Mouse (Mus musculus) G1E (cell line): ENCODE measurements at regions not wholly inside any gene's neighbourhood (a gene's known extent, or its start where the extent isn't known, plus 50 kb on each side); places are given as distances from the start of the nearest gene placed in this dataset.
A peak's percentile ranks its signal among the peaks of the same experiment; 100 is the strongest.

Source experiments
- ATAC-seq: 2 replicates; pipeline ENCODE4 v1.8.0; 2016; ENCODE audit warnings: mild to moderate bottlenecking; ENCODE audit not compliant: insufficient number of reproducible peaks, poor library complexity, low FRiP score, severe bottlenecking; ENCODE audit errors: extremely low read depth
- DNase-seq: peaks from one replicate; pipeline ENCODE4 v3.0.0; 2012; ENCODE audit warnings: low spot score
- H3K27me3 ChIP-seq: 2 replicates; pipeline ENCODE4 v1.6.1; 2012; ENCODE audit warnings: mild to moderate bottlenecking, low read length, inconsistent platforms; ENCODE audit not compliant: insufficient read depth
- H3K36me3 ChIP-seq: replicated peaks from 2 replicates; pipeline ENCODE3; 2012; ENCODE audit warnings: mild to moderate bottlenecking, inconsistent platforms
- H3K4me1 ChIP-seq: 2 replicates; pipeline ENCODE4 v1.6.1; 2012; ENCODE audit warnings: low read depth, low read length, inconsistent platforms, mixed read lengths; ENCODE audit not compliant: insufficient read depth
- H3K4me3 ChIP-seq: 2 replicates; pipeline ENCODE4 v1.5.1; 2012; ENCODE audit warnings: low read depth, mild to moderate bottlenecking, inconsistent platforms, low read length, moderate library complexity, mixed read lengths
- H3K9me3 ChIP-seq: replicated peaks from 2 replicates; pipeline ENCODE4 v1.6.1; 2012; ENCODE audit warnings: inconsistent platforms
- CTCF ChIP-seq: IDR thresholded peaks from 2 replicates; pipeline ENCODE4 v1.5.1; 2012; ENCODE audit warnings: low read depth, low read length, inconsistent platforms, mixed read lengths
- GATA1 ChIP-seq: IDR thresholded peaks from 2 replicates; pipeline ENCODE4 v1.6.1; 2012; ENCODE audit warnings: borderline replicate concordance, low read length, inconsistent platforms, mixed read lengths
- GATA2 ChIP-seq: IDR thresholded peaks from 2 replicates; pipeline ENCODE4 v1.6.1; 2012; ENCODE audit warnings: low read depth, low read length, inconsistent platforms, borderline replicate concordance
- POLR2AphosphoS5 ChIP-seq: IDR thresholded peaks from 2 replicates; pipeline ENCODE4 v1.6.1; 2012; ENCODE audit warnings: low read depth, low read length, inconsistent platforms; ENCODE audit not compliant: insufficient replicate concordance
- TAL1 ChIP-seq: conservative IDR thresholded peaks from 2 replicates; pipeline ENCODE4 v1.6.1; 2012; ENCODE audit warnings: low read depth, low read length, inconsistent platforms, mixed read lengths

DNA sequence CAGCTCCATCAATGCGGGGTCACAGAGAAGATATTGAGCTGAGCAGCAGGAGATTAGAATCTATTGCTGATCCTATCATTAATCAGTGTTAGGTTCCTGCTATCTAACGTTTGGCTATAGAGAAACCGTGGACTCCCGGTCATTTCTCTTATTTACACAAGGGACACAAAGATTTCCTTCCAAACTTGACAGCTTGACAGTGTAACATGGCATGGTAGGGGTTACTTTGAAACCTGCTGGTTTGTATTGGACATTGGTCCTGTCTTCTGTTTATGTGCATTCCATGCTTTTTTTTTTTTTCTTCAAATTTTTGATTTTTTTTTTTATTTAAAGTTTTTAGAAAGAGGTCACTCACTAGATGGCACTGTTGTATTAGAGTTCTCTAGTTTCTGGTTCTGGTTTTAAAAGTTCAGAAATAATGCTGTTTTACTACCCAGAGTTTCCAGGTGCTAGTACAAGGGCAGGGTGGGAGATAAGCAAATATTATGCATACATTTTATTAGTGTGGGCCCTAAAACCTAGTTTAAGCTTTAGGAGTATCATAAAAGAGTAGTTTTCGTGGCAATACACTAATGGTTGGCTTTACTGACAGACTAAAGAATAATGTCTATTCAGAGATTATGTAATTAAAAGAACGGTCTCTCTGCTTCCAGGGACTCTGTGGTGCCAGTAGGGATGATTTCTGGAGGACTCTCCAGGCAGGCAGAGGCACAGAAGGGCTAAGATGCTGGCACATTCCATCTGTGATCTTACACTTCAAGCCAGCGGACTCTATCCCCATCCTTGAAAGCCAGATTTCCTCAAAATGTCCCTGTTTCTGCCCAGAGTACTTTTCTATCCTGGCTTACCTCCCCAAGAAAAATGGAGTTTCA lies 83.8 kb upstream of the Sel1l start:
- Histone ChIP-seq H3K9me3 (no peaks in the 10 kb centered on the region), H3K27me3 (peaks cover 20% of the 10 kb centered on the region), H3K36me3 (no peaks in the 10 kb centered on the region), H3K4me3 (no peak overlapping the region), H3K4me1 (peaks cover 22% of the 10 kb centered on the region)
- no peak for TF ChIP-seq CTCF
- TF ChIP-seq POLR2AphosphoS5, result no peak
- TF ChIP-seq GATA2, result no peak
- no peak for TF ChIP-seq GATA1
- TF ChIP-seq TAL1, result no peak
- ATAC-seq (0 out of 2 replicates have a peak, but pooled peaks have one; percentile 19), DNase-seq (no peak)

DNA sequence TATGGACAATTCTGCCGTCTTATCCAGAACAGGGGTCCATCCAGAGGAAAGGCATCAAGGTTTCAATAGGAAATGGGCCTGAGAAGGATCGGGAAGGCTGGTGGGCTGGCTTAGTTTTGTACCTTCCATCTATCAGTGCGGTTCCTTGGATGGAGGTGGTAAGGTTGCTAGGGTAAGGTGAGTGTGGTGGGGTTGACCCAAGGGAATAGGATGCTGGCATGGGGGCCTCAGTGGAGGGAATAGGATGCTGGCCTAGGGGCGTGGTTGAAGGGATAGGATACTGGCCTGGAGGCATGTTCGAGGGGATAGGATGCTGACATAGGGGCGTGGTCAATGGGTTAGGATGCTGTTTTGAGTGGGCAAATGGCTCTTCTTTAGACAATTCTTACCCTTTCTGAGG lies 82.6 kb upstream of the Sel1l start:
- Histone ChIP-seq H3K27me3 (peaks cover 22% of the 10 kb centered on the region), H3K36me3 (no peaks in the 10 kb centered on the region), H3K4me3 (no peak overlapping the region), H3K9me3 (no peaks in the 10 kb centered on the region), H3K4me1 (peaks cover 25% of the 10 kb centered on the region)
- ATAC-seq (no peak), DNase-seq (no peak)
- TF ChIP-seq CTCF (no peak), POLR2AphosphoS5 (no peak), GATA1 (no peak), TAL1 (no peak), GATA2 (no peak)

DNA sequence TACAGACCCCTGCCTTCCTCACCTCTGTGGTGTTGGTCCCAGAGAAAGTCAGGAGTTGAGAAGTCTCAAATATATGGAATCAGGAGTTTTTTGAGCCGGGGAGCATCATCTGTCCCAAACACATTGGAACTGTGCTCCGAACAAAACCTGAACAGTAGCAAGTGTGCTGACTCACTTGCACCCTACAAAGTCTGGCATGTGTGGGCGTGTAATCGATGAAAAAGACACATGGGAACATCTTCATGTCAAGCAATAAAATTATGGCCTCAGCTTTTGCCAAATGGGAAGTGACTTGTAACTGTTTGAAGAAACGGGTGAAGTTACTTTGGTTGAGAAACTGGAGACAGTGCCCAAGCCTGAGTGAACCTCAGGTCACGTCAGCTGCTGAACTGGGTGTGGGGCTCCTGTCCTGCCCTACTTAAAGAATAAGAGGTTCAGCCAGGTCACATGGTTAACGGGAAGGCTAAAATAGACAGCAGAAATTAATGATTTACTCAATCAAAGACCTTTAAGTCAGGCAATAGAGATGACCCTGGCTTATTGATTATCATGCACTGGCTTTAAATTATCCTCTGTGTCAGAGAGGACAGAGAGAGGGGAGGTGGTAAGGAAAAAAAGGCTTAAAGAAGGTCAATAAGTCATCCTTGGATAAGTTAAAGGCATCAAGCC lies 80.6 kb upstream of the Sel1l start:
- ATAC-seq (no peak), DNase-seq (no peak)
- TF ChIP-seq POLR2AphosphoS5 (no peak), CTCF (no peak), TAL1 (no peak), GATA1 (no peak)
- peaks cover 22% of the 10 kb centered on the region for H3K4me1 ChIP-seq
- H3K4me3 ChIP-seq, result no peak overlapping the region
- H3K27me3 ChIP-seq, result peaks cover 22% of the 10 kb centered on the region
- no peaks in the 10 kb centered on the region for H3K36me3 ChIP-seq
- H3K9me3 ChIP-seq, result no peaks in the 10 kb centered on the region

DNA sequence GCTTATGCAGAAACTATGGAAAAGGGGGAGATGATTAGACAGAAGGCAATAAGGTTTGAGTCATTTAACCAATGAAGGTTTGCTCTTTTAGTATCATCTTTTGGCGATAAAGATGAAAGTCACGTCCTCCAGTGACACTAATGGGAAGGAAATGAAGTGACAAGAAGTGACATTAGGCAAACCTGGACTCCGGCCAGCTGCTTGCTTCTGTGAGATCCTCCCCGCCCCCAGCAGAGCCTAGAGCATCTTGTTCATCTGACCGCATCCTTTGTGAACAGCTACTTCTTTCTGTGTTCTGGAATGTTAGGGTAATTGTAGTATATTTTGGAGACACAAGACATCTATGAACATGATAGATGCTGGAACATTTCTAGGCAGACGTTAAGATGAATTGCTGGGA lies 78.6 kb upstream of the Sel1l start:
- Histone ChIP-seq H3K9me3 (no peaks in the 10 kb centered on the region), H3K27me3 (peaks cover 30% of the 10 kb centered on the region), H3K4me1 (peaks cover 18% of the 10 kb centered on the region), H3K4me3 (no peak overlapping the region), H3K36me3 (no peaks in the 10 kb centered on the region)
- TF ChIP-seq TAL1 (no peak), GATA1 (no peak), POLR2AphosphoS5 (no peak), GATA2 (no peak), CTCF (no peak)
- no peak for DNase-seq
- no peak for ATAC-seq

- Histone ChIP-seq H3K4me3 (no peak overlapping the region), H3K9me3 (no peaks in the 10 kb centered on the region), H3K36me3 (no peaks in the 10 kb centered on the region), H3K4me1 (no peaks in the 10 kb centered on the region), H3K27me3 (no peaks in the 10 kb centered on the region; the same call in 1 of the 2 replicates)
- DNase-seq (no peak), ATAC-seq (no peak)
- no peak for TF ChIP-seq TAL1
- TF ChIP-seq POLR2AphosphoS5, result no peak
- no peak for TF ChIP-seq GATA1
- TF ChIP-seq CTCF, result no peak
- no peak for TF ChIP-seq GATA2
These were observed 66.5 kb upstream of the Sel1l start for GRCm38 (mm10) chr12:91915486-91915885.

GRCm38 (mm10) chr12:91910529-91910928 lies 61.6 kb upstream of the Sel1l start:
- Histone ChIP-seq H3K36me3 (no peaks in the 10 kb centered on the region), H3K9me3 (no peaks in the 10 kb centered on the region), H3K27me3 (peaks cover 5% of the 10 kb centered on the region), H3K4me3 (no peak overlapping the region), H3K4me1 (no peaks in the 10 kb centered on the region)
- TF ChIP-seq POLR2AphosphoS5, result no peak
- no peak for TF ChIP-seq TAL1
- no peak for TF ChIP-seq CTCF
- no peak for TF ChIP-seq GATA1
- no peak for TF ChIP-seq GATA2
- DNase-seq, result no peak
- ATAC-seq, result no peak
